Mouse (Mus musculus) heart, embryonic 15.5 days (tissue): ENCODE results near the gene Gm11172. TPM values are rescaled to one million over a fixed set of nuclear protein-coding genes. Genes with fewer than 3 reads are reported as not detected.
"Not testable (repeated sequence)": the region's sequence is repeated elsewhere in the genome, so short reads cannot be mapped to it uniquely, and the experiment has no call there.

Experiments
- ATAC-seq: fragments of 200-750 bp; cut with Nextera tagmentation; replicated peaks from 2 replicates; pipeline ENCODE4 v1.8.0; 2017; ENCODE audit warnings: low read depth, moderate TSS enrichment; ENCODE audit not compliant: insufficient number of reproducible peaks, insufficient read depth, low FRiP score
- H3K27ac ChIP-seq: fragments of 300-500 bp; sonication (generic); 2 replicates; pipeline ENCODE4 v1.5.1; 2015; ENCODE audit warnings: mild to moderate bottlenecking, inconsistent platforms
- H3K27me3 ChIP-seq: fragments of 300-500 bp; sonication (generic); 2 replicates; pipeline ENCODE4 v1.6.1; 2015; ENCODE audit warnings: inconsistent platforms
- H3K36me3 ChIP-seq: fragments of 300-500 bp; sonication (generic); 2 replicates; pipeline ENCODE4 v1.6.1; 2015; ENCODE audit warnings: mild to moderate bottlenecking, inconsistent platforms
- H3K4me1 ChIP-seq: fragments of 300-500 bp; sonication (generic); replicated peaks from 2 replicates; pipeline ENCODE4 v1.6.1; 2015; ENCODE audit warnings: inconsistent platforms
- H3K4me2 ChIP-seq: fragments of 300-500 bp; sonication (generic); 2 replicates; pipeline ENCODE4 v1.6.1; 2015; ENCODE audit warnings: inconsistent platforms, mild to moderate bottlenecking, moderate library complexity
- H3K4me3 ChIP-seq: fragments of 300-500 bp; sonication (generic); 2 replicates; pipeline ENCODE4 v1.5.1; 2015; ENCODE audit warnings: mild to moderate bottlenecking, inconsistent platforms
- H3K9ac ChIP-seq: fragments of 300-500 bp; sonication (generic); 2 replicates; pipeline ENCODE4 v1.6.1; 2015; ENCODE audit warnings: mild to moderate bottlenecking, inconsistent platforms
- H3K9me3 ChIP-seq: fragments of 300-500 bp; sonication (generic); replicated peaks from 2 replicates; pipeline ENCODE4 v1.6.1; 2016; ENCODE audit warnings: inconsistent platforms
- WGBS: fragments of 180-500 bp; shearing (Covaris S2); methylation state at CpG from one replicate; pipeline ENCODE4 v1.1.7; 2015; ENCODE audit warnings: mixed read lengths; 5-methylcytosine and 5-hydroxymethylcytosine counted together
- polyA plus RNA-seq: library from polyadenylated mRNA; unstranded; fragments of >200 nt; fragmentation: Nextera tagmentation; extraction: Ambion mirVana; gene quantifications from 2 replicates; pipeline ENCODE4 v1.2.1, GENCODE M21; 2015

Gm11172 gene
- polyA plus RNA-seq, 1 experiment from 2014 or later, result not detected

DNA sequence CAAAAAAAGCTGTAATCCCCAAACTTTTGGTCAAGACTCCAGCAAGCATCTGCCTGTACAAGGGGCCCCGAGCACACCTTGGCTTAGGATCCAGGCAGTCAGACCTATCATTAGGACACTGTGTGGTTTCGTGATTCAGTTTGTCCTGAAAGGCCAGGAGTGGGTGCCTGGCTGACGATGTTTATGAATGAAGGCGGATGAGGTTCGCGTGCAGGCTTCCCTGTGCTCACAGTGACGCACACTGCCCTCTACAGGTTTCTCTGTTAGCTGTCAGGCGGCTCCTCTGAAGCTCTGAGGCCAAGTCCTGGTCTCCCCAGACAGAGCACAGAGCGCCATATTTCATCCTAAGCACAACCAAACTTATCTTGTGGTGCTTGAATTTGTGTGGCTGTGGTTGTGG, 26.4 kb upstream of the Gm11172 start:
- H3K4me3 ChIP-seq, result peak overlapping the region; percentile 85
- peak; percentile 16; the same call in 1 of the 2 replicates for ATAC-seq
- no peaks in the 10 kb centered on the region for H3K9me3 ChIP-seq
- no peaks in the 10 kb centered on the region for H3K36me3 ChIP-seq
- peak overlapping the region; percentile 99 for H3K27ac ChIP-seq
- no peaks in the 10 kb centered on the region; the same call in 1 of the 2 replicates for H3K27me3 ChIP-seq
- peak overlapping the region; percentile 77 for H3K9ac ChIP-seq
- 3% methylated on average over 9 of the region's 9 CpGs for WGBS
- H3K4me2 ChIP-seq, result peak overlapping the region; percentile 97
- H3K4me1 ChIP-seq, result peaks cover 59% of the 10 kb centered on the region

DNA sequence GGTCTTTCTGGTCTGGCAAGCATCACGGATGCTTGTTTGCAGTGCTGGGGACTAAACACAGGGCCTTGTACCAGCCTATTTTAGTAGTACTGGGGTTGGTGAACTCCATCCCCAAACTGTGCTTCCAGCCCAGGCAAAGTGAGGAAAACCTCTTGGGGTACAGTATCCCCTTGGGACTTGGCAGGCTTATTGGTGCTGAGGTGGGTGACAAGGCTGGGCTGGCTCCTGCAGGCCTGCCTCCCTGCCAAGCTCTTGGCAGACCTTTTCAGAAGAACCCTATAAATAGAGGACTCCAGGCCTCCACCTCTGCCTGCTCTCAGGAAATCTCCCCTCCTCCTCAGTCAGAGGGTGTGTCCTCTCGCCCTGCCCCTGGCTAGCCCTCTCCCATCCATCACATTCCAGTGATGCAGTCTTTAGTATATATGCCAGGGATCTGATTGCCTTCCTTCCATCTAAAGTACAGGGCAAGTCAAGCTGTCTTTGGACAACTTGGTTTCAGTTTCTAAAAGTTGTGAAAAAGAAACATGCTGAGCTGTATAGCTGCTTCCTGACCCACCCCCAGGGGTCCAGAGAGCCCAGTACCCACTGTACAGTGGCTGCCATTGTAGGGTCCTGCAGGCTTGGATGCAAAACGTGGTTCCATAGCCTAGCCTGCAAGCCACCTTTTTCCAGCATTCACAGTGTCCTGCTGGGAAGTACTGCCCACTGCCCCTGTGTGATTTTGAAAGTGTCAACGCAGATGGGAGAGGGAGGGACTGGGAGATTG, 25.8 kb upstream of the Gm11172 start:
- H3K9me3 ChIP-seq, result no peaks in the 10 kb centered on the region
- no peak overlapping the region for H3K9ac ChIP-seq
- peak overlapping the region; percentile 97 for H3K4me2 ChIP-seq
- ATAC-seq, result no peak
- no peaks in the 10 kb centered on the region for H3K36me3 ChIP-seq
- H3K4me1 ChIP-seq, result peaks cover 52% of the 10 kb centered on the region
- 40% methylated on average over 4 of the region's 4 CpGs for WGBS
- no peak overlapping the region; the same call in 1 of the 2 replicates for H3K4me3 ChIP-seq
- H3K27ac ChIP-seq, result peak overlapping the region; percentile 99
- no peaks in the 10 kb centered on the region; the same call in 1 of the 2 replicates for H3K27me3 ChIP-seq

DNA sequence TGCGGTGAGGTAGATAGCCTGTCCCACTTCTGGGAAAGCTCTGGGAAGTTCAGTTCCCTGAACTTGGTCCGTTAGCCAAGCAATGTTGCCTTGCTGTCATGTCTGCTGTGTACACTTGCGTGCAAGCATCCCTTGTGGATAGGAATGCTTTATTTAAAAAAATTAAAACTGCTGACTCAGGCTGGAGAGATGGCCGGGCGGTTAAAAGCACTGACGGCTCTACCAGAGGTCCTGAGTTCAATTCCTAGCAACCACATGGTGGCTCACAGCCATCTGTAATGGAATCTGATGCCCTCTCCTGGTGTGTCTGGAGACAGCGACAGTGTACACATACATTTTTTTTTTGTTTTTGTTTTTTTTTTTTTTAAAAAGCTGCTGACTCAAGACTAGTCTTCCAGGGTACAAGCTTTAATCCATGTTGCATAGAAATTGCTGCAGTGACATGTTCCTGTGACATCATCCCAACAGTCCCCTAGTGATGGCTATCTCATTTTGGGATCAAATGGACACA, 25.1 kb upstream of the Gm11172 start:
- Histone ChIP-seq H3K36me3 (no peaks in the 10 kb centered on the region), H3K9me3 (no peaks in the 10 kb centered on the region), H3K4me1 (peaks cover 46% of the 10 kb centered on the region), H3K27ac (peak overlapping the region; percentile 99), H3K4me3 (no peak overlapping the region), H3K4me2 (peak overlapping the region; percentile 17; the same call in 1 of the 2 replicates), H3K9ac (no peak overlapping the region), H3K27me3 (no peaks in the 10 kb centered on the region; the same call in 1 of the 2 replicates)
- 66% methylated on average over 7 of the region's 7 CpGs for WGBS
- ATAC-seq, result no peak

DNA sequence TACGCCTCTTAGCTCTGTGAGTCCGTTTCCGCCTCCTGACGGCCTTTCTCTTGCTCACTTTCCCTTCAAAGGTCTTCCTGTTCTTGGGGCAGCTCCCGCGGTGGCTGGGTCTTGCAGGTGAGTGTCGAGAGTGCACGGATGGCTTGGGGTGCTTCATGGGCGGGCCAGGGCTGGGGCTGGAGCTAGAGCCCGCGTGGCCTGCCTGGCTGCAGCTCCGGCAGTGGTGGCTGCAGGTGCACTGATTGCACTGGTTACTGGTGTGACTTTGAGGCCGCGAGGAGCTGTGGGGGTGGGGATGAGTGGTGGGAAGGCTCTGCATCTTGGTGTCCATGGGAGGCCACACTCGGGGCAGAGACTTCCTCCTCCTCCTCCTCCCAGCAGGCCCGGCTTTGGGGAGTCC, 24.4 kb upstream of the Gm11172 start, which contains the start of gene Tnp2:
Tnp2 (minus strand) TSS at position 390 of the 400 bp plus-strand sequence.
- WGBS, result 56% methylated on average over 16 of the region's 16 CpGs
- H3K4me2 ChIP-seq, result no peak within 1 kb of the TSS
- H3K27ac ChIP-seq, result no peak within 1 kb of the TSS; the same call in 1 of the 2 replicates
- no peaks in the 10 kb centered on the region; the same call in 1 of the 2 replicates for H3K27me3 ChIP-seq
- no peak within 1 kb of the TSS for H3K9ac ChIP-seq
- H3K9me3 ChIP-seq, result no peaks in the 10 kb centered on the region
- ATAC-seq, result no peak
- H3K36me3 ChIP-seq, result no peaks in the 10 kb centered on the region
- peaks cover 40% of the 10 kb centered on the region for H3K4me1 ChIP-seq
- no peak within 1 kb of the TSS for H3K4me3 ChIP-seq

DNA sequence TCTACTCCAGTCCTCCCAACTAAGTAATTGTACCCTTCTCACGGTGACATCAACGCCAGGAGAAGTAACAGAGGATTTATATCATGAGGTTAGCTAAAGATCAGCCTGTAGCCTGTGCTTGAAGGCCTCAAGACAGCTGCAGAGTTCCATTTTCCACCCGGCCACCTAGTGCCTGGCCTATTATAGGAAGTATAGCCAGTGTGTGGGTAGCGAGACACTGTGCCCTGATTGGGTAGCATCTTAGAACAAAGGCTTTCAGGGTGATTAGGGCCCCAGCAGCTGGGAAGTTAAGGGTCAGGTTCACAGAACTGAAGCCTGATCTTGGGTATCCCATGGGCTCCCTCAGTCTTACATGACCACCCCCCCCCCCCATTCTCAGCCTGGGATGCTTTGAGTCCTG, 23.8 kb upstream of the Gm11172 start:
- WGBS, result 65% methylated on average over 4 of the region's 4 CpGs

DNA sequence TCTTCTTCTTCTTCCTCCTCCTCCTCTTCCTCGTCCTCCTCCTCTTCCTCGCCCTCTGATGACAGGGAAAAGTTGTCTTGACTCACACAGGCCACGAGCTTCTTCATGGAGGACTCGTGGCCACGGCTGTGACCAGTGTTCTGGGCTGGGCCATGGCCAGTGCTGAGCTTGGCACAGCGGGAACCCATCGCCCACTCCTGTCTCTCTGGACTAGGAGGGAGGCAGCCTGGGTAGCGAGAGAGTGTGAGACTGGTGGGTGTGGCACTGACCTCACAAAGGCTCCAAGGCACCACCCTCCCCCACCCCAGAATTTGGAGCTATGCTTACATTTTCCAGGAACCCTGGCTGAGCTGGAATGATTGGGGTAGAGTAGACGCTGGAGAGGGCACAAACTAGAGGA, 22.0 kb upstream of the Gm11172 start, which contains the start of gene Prm3:
Prm3 (minus strand) TSS at position 213 of the 400 bp plus-strand sequence.
- no peaks in the 10 kb centered on the region for H3K36me3 ChIP-seq
- no peak for ATAC-seq
- WGBS, result 65% methylated on average over 9 of the region's 9 CpGs
- peaks cover 13% of the 10 kb centered on the region for H3K27me3 ChIP-seq
- H3K4me3 ChIP-seq, result no peak within 1 kb of the TSS
- H3K4me2 ChIP-seq, result no peak within 1 kb of the TSS
- H3K9me3 ChIP-seq, result no peaks in the 10 kb centered on the region
- no peak within 1 kb of the TSS for H3K27ac ChIP-seq
- peaks cover 26% of the 10 kb centered on the region for H3K4me1 ChIP-seq
- no peak within 1 kb of the TSS for H3K9ac ChIP-seq

More for the DNA sequence above, 23.8 kb upstream of the Gm11172 start:
- H3K4me3 ChIP-seq, result no peak overlapping the region
- no peaks in the 10 kb centered on the region; the same call in 1 of the 2 replicates for H3K27me3 ChIP-seq
- H3K9ac ChIP-seq, result no peak overlapping the region
- no peak overlapping the region for H3K27ac ChIP-seq
- H3K4me1 ChIP-seq, result peaks cover 35% of the 10 kb centered on the region
- H3K36me3 ChIP-seq, result no peaks in the 10 kb centered on the region
- no peaks in the 10 kb centered on the region for H3K9me3 ChIP-seq
- no peak for ATAC-seq
- no peak overlapping the region for H3K4me2 ChIP-seq

DNA sequence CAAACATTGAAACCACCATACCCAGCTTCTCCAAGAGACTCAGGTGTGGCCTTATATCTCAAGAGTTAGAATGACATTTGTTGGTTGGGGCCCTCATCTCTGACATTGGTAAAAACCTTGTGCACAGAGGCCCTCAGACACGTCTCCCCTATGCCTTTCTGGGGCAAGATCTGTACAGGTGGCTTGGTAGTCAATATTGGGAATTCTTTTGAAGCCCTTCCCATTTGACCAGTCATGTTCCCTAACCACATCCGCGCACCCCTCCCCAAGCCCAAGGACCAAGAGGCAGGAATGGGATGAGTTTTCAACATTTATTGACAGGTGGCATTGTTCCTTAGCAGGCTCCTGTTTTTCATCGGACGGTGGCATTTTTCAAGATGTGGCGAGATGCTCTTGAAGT, 16.7 kb upstream of the Gm11172 start, which contains the start of gene Prm2:
Prm2 (minus strand) TSS at position 101 of the 400 bp plus-strand sequence.
- Histone ChIP-seq H3K9me3 (no peaks in the 10 kb centered on the region), H3K4me3 (no peak within 1 kb of the TSS), H3K4me2 (no peak within 1 kb of the TSS), H3K27ac (no peak within 1 kb of the TSS), H3K4me1 (no peaks in the 10 kb centered on the region), H3K36me3 (no peaks in the 10 kb centered on the region), H3K9ac (no peak within 1 kb of the TSS), H3K27me3 (peaks cover 30% of the 10 kb centered on the region)
- 76% methylated on average over 6 of the region's 6 CpGs for WGBS
- no peak for ATAC-seq

DNA sequence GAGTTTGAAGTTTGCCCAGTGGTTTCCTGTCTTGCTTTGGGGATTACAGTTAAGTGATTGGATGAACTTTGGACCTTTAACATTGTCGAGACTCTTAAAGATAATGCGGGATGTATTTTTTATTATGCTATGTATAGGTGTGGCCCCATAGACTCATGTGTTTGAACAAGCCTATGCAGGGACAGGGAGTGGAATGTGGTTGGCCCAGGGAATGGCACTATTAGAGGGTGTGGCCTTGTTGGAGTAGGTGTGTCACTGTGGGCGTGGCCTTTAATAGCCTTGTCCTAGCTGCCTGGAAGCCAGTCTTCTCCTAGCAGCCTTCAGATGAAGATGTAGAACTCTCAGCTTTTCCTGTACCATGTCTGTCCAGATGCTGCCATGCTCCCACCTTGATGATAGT, 10.3 kb upstream of the Gm11172 start:
- H3K4me1 ChIP-seq, H3K36me3 ChIP-seq, H3K27ac ChIP-seq, H3K4me2 ChIP-seq, H3K9me3 ChIP-seq, H3K27me3 ChIP-seq, H3K4me3 ChIP-seq, H3K9ac ChIP-seq, ATAC-seq: not testable (repeated sequence)
- WGBS, result 74% methylated on average over 3 of the region's 3 CpGs

DNA sequence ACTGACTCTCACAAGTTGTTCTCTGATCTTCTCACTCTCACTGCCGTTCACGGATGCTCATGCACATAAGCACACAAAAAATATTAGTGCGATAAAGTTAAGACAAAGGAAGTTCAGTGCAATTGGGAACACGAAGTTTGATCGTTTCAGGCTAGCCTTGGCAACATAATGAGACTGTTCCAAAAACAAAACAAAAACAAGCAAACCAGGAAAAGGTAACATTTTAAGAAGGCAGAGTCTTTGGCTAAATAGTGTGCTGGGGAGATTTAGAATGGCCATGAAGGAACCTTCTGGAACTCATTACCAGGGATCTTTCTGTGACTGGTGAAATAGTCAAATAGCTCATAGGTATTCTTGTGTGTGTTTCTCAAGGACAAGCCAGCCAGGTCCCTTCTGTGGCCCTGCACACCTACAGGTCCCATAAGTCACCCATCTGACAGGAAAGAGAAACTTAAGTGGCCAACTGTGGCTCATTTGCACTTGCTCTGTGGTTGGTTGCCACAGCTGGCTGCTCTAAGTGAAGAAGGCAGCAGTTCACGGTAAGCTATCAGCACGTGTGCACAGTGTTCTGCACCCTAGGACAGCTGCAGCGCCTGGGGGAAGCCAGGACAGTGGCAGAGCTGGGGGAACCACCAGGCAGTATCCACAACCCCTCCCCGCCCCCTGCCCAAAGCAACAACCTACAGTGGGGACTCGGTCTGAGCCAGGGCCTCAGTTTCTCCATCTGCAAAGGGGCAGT, 6.8 kb upstream of the Gm11172 start, which contains the start of gene Prm1:
Prm1 (minus strand) TSS at position 51 of the 739 bp plus-strand sequence.
- WGBS, result 71% methylated on average over 10 of the region's 10 CpGs

DNA sequence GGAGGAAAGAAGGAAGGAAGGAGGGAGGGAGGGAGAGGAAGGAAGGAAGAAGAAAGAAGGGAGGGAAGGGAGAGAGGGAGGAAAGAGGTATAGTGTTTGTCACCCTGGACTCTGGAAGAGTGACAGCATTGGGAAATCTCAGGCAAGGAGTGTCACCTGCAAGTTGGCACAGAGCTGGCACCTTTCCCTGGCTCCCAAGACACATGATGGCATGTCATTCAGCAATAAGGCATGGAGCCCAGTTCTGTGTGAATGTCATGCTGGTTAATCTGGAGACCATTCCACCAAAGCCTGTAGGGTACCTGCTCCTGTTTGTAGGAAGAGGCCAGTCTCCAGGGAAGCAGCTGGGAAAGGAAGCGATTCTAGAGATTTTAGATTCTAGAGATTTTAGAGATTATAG, 2.3 kb upstream of the Gm11172 start:
- ATAC-seq, result no peak
- no peak overlapping the region for H3K27ac ChIP-seq
- no peaks in the 10 kb centered on the region for H3K36me3 ChIP-seq
- H3K4me3 ChIP-seq, result no peak overlapping the region
- H3K9me3 ChIP-seq, result no peaks in the 10 kb centered on the region
- H3K4me2 ChIP-seq, result no peak overlapping the region
- peaks cover 13% of the 10 kb centered on the region for H3K4me1 ChIP-seq
- H3K9ac ChIP-seq, result no peak overlapping the region
- WGBS, result 90% methylated on average over 1 of the region's 1 CpGs
- H3K27me3 ChIP-seq, result no peaks in the 10 kb centered on the region

More for the DNA sequence above, 6.8 kb upstream of the Gm11172 start, which contains the start of gene Prm1:
- H3K4me3 ChIP-seq, result no peak within 1 kb of the TSS
- no peaks in the 10 kb centered on the region for H3K9me3 ChIP-seq
- no peak within 1 kb of the TSS for H3K27ac ChIP-seq
- no peaks in the 10 kb centered on the region for H3K36me3 ChIP-seq
- H3K4me1 ChIP-seq, result no peaks in the 10 kb centered on the region; the same call in 1 of the 2 replicates
- H3K27me3 ChIP-seq, result no peaks in the 10 kb centered on the region
- no peak within 1 kb of the TSS for H3K4me2 ChIP-seq
- ATAC-seq, result no peak
- no peak within 1 kb of the TSS for H3K9ac ChIP-seq

DNA sequence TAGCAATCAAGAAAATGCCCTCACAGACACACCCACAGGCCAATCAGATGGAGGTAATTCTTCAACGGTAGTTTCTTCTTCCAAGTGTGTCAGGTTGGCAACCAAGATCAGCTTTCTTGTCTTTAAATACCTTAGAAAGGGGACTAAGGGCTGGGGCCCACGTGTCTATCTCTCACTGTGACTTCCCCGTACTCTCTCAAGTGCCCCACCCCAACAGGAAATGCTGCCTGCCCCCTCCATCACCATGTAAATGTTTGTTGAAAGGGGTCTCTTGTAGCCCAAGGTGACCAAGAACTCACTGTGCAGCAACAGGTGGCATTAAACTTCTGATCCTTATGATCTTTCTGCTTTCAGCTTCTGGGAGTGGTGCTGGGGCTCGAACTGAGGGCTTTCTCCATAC, 1.0 kb downstream of the Gm11172 start:
- WGBS, result 75% methylated on average over 4 of the region's 4 CpGs
- Histone ChIP-seq H3K9me3 (no peaks in the 10 kb centered on the region), H3K4me1 (peaks cover 16% of the 10 kb centered on the region), H3K27me3 (no peaks in the 10 kb centered on the region), H3K9ac (no peak overlapping the region), H3K36me3 (no peaks in the 10 kb centered on the region), H3K4me2 (no peak overlapping the region), H3K27ac (no peak overlapping the region), H3K4me3 (no peak overlapping the region)
- ATAC-seq, result no peak
